Mouse (Mus musculus): ENCODE data around the gene Tmem185b. TPM values are rescaled to one million over a fixed set of nuclear protein-coding genes. Genes with fewer than 3 reads are reported as not detected.

The Tmem185b gene
- polyA plus RNA-seq, 1 experiment from 2014 or later: 21.2 TPM

DNA sequence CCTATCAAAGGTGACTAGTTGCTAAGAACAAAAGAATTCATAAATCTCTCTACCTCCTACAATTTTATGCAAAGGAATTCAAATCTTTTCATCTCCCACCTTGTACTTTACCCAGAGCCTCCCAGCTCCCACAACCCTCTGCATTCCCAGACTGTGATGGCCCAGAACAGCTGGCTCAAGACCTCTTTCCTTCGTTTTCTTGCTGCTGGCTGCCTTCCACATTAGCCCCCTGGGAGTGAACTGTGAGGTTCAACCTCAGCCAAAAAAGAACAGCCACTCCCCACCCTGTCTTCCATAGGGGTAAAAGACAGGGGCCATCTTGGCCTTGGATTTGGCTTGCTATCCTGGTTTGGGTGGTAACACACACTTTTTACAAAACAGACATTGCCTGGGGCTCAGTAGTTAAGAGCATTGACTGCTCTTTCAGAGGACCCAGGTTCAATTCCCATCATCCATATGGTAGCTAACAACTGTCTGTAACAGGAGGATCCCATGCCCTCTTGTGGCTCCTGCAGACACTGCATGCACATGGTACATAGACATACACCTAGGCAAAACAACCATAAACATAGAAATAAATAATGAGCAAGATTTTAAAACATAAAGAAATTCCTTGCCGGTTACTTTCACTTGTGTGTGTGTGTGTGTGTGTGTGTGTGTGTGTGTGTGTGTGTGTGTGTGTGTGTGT, 31.8 kb upstream of the Tmem185b start:
- Histone ChIP-seq H3K4me1 (peaks cover 11% of the 10 kb centered on the region), H3K27me3 (ENCODE audit: poor library complexity, severe bottlenecking) (no peaks in the 10 kb centered on the region), H3K27ac (no peak overlapping the region), H3K4me3 (no peak overlapping the region), H3K36me3 (replicated peaks) (no peaks in the 10 kb centered on the region), H3K9me3 (no peaks in the 10 kb centered on the region)
- 88% methylated on average over 2 of the region's 2 CpGs for WGBS
- DNase-seq (ENCODE audit: extremely low spot score, low spot score): no peak

DNA sequence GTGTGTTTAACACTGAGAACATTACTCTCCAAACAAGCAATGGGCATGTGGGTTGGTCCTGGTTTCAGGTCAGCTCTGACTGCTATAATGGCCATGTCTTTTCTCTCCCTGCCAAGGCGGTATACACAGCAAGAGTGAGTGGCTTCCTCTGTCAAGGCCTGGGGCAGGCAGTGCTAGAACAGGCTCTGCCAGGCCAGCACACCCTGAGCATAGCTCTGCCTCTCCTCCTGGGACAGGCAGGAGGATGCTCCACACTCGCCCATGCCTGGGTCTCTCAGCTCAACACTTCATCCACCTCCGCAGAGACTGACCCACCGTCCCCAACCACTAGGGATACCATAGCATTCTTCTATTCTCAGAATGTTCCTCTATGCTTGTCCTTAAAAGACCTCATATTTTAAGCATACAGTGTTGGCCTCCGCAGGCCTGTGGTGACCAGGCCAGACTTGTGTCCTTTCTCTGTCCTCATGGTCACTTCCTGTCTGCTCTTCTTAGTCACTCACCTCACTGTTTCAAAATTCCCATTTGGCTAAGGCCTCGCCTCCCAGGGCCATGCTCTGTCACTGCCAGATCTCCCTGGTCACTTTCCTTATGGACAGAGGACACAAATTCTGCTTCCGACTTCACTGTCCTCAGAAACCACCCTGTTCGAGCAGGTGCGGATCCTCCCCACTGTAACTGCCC, 31.1 kb upstream of the Tmem185b start:
- H3K4me1 ChIP-seq: peaks cover 11% of the 10 kb centered on the region
- DNase-seq (ENCODE audit: extremely low spot score, low spot score): no peak
- no peak overlapping the region for H3K4me3 ChIP-seq
- H3K9me3 ChIP-seq: no peaks in the 10 kb centered on the region
- no peaks in the 10 kb centered on the region; the same call in 1 of the 2 replicates for H3K36me3 ChIP-seq (replicated peaks)
- WGBS: 94% methylated on average over 9 of the region's 9 CpGs
- no peaks in the 10 kb centered on the region for H3K27me3 ChIP-seq (ENCODE audit: poor library complexity, severe bottlenecking)
- H3K27ac ChIP-seq: no peak overlapping the region

GRCm38 (mm10) chr1:119495396-119495775, 30.6 kb upstream of the Tmem185b start:
- Histone ChIP-seq H3K27me3 (ENCODE audit: poor library complexity, severe bottlenecking) (no peaks in the 10 kb centered on the region), H3K4me1 (peaks cover 11% of the 10 kb centered on the region), H3K36me3 (replicated peaks) (no peaks in the 10 kb centered on the region; the same call in none of the 2 replicates), H3K27ac (no peak overlapping the region), H3K4me3 (no peak overlapping the region), H3K9me3 (no peaks in the 10 kb centered on the region)
- 94% methylated on average over 6 of the region's 6 CpGs for WGBS
- no peak for DNase-seq (ENCODE audit: extremely low spot score, low spot score)

DNA sequence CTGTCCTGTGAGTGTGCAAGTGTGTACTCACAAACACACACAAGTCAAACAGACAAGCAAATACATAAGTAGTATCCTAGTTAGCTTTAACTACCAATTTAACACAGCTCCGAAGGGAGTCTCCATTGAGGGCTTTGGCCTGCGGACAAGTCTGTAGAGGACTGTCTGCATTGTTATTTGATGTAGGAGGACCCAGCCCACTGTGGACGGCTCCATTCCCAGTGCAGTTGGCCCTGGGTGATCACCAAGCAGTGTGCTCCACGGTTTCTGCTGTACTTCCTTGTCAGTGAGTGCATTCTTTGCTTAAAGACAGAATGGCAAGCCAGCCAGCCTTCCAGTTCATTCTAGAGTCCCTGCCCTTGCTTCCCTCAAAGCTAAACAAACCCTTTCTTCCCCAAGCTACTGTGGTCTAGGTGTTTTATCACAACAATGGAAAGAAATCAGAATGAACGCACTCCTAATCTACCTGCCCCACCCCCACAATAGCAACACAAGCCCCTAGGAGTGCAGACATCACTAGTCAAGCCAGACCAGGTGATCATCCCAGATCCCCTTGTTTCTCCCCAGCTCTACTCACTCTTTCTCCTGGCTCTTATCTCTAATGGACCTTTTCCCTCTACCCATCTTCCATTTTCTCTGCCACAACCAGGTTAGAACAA, 28.5 kb upstream of the Tmem185b start:
- H3K27ac ChIP-seq: no peak overlapping the region
- H3K36me3 ChIP-seq (replicated peaks): peaks cover 3% of the 10 kb centered on the region
- no peaks in the 10 kb centered on the region for H3K27me3 ChIP-seq (ENCODE audit: poor library complexity, severe bottlenecking)
- no peak overlapping the region for H3K4me3 ChIP-seq
- H3K9me3 ChIP-seq: no peaks in the 10 kb centered on the region
- peaks cover 5% of the 10 kb centered on the region; the same call in 1 of the 2 replicates for H3K4me1 ChIP-seq
- WGBS: 76% methylated on average over 5 of the region's 5 CpGs
- DNase-seq (ENCODE audit: extremely low spot score, low spot score): no peak

DNA sequence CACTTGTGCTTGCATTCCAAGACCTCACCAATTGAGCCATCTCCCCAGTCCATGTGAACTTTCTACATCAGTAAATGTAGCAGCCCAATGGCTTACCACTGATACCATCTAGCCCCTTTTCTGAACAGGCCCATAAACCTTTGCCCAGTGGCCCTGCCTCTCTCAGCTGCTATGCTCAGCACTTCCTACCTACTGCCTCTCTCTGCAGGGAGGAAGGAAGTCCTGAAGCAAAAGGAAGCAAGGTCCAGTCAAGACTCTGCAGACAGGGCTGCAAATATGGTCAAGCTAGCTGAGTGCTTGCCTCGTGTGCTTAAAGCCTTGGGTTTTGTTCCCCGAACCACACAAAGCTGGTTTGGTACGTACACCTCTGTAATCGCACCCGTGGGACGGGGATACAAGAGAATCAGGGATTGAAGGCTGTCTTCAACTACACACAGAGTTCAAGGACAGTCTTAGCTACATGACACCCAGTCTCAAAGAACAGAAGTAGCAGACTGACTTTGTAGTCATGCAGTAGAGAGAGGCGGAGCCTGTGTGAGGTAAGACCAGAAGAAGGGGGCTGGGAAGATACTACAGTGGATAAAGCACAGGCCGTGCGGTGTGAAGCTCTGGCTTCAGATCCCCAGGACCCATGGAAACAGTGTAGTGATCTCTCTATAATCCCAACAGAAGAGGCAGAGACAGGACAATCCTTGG, 27.3 kb upstream of the Tmem185b start:
- Histone ChIP-seq H3K36me3 (replicated peaks) (peaks cover 3% of the 10 kb centered on the region), H3K4me3 (no peak overlapping the region), H3K27ac (no peak overlapping the region), H3K27me3 (ENCODE audit: poor library complexity, severe bottlenecking) (peaks cover 6% of the 10 kb centered on the region), H3K4me1 (peaks cover 16% of the 10 kb centered on the region), H3K9me3 (no peaks in the 10 kb centered on the region)
- WGBS: 88% methylated on average over 9 of the region's 9 CpGs
- no peak for DNase-seq (ENCODE audit: extremely low spot score, low spot score)

DNA sequence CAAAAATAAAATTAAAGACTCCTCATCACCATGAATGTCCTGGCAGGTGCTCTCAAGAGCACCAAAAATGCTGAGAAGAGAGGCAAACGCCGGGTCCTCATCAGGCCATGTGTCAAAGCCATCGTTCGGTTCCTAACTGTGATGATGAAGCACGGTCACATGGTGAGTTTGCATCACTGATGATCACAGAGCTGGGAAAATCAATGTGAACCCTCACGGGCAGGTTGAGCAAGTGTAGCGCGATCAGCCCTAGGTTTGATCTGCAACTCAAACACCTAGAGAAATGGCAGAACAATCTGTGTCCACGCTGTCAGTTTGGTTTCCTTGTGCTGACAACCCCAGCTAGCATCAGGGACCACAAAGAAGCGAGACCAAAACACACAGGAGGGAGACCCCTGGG, 26.5 kb upstream of the Tmem185b start:
- WGBS: 95% methylated on average over 10 of the region's 10 CpGs
- no peak overlapping the region for H3K27ac ChIP-seq
- H3K9me3 ChIP-seq: no peaks in the 10 kb centered on the region
- H3K4me1 ChIP-seq: peaks cover 23% of the 10 kb centered on the region
- H3K27me3 ChIP-seq (ENCODE audit: poor library complexity, severe bottlenecking): peaks cover 9% of the 10 kb centered on the region
- no peak for DNase-seq (ENCODE audit: extremely low spot score, low spot score)
- H3K36me3 ChIP-seq (replicated peaks): peaks cover 3% of the 10 kb centered on the region
- H3K4me3 ChIP-seq: no peak overlapping the region

- Histone ChIP-seq H3K4me3 (no peak overlapping the region), H3K36me3 (replicated peaks) (peaks cover 3% of the 10 kb centered on the region), H3K9me3 (no peaks in the 10 kb centered on the region), H3K27ac (no peak overlapping the region), H3K4me1 (peaks cover 34% of the 10 kb centered on the region), H3K27me3 (ENCODE audit: poor library complexity, severe bottlenecking) (peaks cover 29% of the 10 kb centered on the region)
- no peak for DNase-seq (ENCODE audit: extremely low spot score, low spot score)
- WGBS: 87% methylated on average over 8 of the region's 8 CpGs
These were observed 24.1 kb upstream of the Tmem185b start for GRCm38 (mm10) chr1:119501881-119502280.

DNA sequence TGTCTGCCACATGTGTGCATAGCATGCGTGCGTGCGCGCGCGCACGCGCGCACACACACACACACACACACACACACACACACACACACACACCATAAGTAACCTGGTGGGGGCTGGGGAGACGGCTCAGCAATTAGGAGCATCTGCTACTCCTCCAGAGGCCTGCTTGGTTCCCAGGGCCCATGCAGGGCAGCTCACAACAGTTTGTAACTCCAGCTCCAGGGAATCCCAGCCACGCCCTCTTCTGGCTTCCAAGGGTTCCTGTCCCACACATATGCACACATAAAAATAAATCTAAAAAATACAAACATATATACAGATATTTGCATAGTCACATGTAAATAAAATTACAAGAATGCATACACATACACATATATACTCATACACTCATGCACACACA, 23.2 kb upstream of the Tmem185b start:
- peaks cover 31% of the 10 kb centered on the region for H3K4me1 ChIP-seq

GRCm38 (mm10) chr1:119503181-119503580, 22.8 kb upstream of the Tmem185b start:
- Histone ChIP-seq H3K36me3 (replicated peaks) (peaks cover 3% of the 10 kb centered on the region), H3K4me1 (peaks cover 31% of the 10 kb centered on the region), H3K27me3 (ENCODE audit: poor library complexity, severe bottlenecking) (peaks cover 36% of the 10 kb centered on the region), H3K9me3 (no peaks in the 10 kb centered on the region), H3K4me3 (peak overlapping the region; percentile 81), H3K27ac (no peak overlapping the region)
- WGBS: 90% methylated on average over 3 of the region's 3 CpGs
- no peak for DNase-seq (ENCODE audit: extremely low spot score, low spot score)

More for the DNA sequence above, 23.2 kb upstream of the Tmem185b start:
- H3K27me3 ChIP-seq (ENCODE audit: poor library complexity, severe bottlenecking): peaks cover 36% of the 10 kb centered on the region
- no peaks in the 10 kb centered on the region for H3K9me3 ChIP-seq
- peaks cover 3% of the 10 kb centered on the region for H3K36me3 ChIP-seq (replicated peaks)
- H3K27ac ChIP-seq: no peak overlapping the region
- WGBS: 90% methylated on average over 11 of the region's 11 CpGs
- DNase-seq (ENCODE audit: extremely low spot score, low spot score): no peak
- H3K4me3 ChIP-seq: peak overlapping the region; percentile 81; the same call in 1 of the 2 replicates

DNA sequence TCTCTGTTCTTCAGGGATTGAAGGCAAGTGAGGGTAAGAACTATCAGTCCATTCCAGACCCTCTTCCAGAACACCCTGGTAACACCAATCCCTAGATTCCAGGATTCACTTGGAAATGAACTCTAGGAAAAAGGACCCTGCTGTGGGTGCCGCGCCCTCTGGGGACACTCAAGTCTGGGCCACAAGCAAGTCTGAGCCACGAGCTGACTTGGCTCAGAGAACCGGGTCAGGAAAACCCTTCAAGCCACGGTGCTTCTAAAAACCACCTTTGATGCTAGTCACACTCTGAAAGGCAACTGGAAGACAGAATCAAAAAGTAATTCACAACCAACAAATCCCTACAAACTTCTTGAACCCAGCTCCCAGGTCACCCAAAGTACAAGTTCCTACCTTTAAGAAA, 22.2 kb upstream of the Tmem185b start:
- Histone ChIP-seq H3K27me3 (ENCODE audit: poor library complexity, severe bottlenecking) (peaks cover 36% of the 10 kb centered on the region), H3K4me1 (peaks cover 37% of the 10 kb centered on the region), H3K9me3 (no peaks in the 10 kb centered on the region), H3K36me3 (replicated peaks) (peaks cover 3% of the 10 kb centered on the region), H3K4me3 (peak overlapping the region; percentile 81), H3K27ac (peak overlapping the region; percentile 88)
- WGBS: 34% methylated on average over 5 of the region's 5 CpGs
- DNase-seq (ENCODE audit: extremely low spot score, low spot score): no peak

- Histone ChIP-seq H3K9me3 (no peaks in the 10 kb centered on the region), H3K36me3 (replicated peaks) (peaks cover 3% of the 10 kb centered on the region; the same call in 1 of the 2 replicates), H3K4me1 (peaks cover 40% of the 10 kb centered on the region), H3K4me3 (peak within 1 kb of the TSS; percentile 81), H3K27ac (peak within 1 kb of the TSS; percentile 88), H3K27me3 (ENCODE audit: poor library complexity, severe bottlenecking) (peaks cover 36% of the 10 kb centered on the region)
- under 1% methylated on average over 57 of the region's 57 CpGs for WGBS
- DNase-seq (ENCODE audit: extremely low spot score, low spot score): peak; percentile 94
These were observed 21.5 kb upstream of the Tmem185b start, which contains the start of gene Ralb for GRCm38 (mm10) chr1:119504260-119505062. Ralb (minus strand) TSS chr1:119504794.

DNA sequence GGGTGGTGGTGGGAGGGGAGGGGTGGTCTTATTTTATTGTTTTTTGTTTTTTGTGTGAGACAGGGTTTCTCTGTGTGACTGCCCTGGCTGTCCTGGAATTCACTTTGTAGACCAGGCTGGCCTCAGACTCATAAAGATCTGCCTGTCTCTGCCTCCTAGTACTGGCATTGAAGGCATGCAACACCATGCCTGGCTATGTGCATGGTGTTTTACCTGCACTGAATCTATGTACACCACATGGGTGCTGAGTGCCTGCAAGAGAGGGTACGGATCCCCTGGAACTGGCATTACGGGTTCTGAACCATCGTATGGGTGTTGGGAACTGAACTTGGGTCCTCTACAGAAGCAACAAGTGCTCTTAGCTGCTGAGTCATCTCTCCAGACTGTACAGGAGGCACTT, 20.0 kb upstream of the Tmem185b start:
- Histone ChIP-seq H3K36me3 (replicated peaks) (no peaks in the 10 kb centered on the region; the same call in 1 of the 2 replicates), H3K4me3 (no peak overlapping the region), H3K27me3 (ENCODE audit: poor library complexity, severe bottlenecking) (peaks cover 36% of the 10 kb centered on the region), H3K9me3 (no peaks in the 10 kb centered on the region), H3K27ac (no peak overlapping the region), H3K4me1 (peaks cover 48% of the 10 kb centered on the region)
- 91% methylated on average over 3 of the region's 3 CpGs for WGBS
- no peak for DNase-seq (ENCODE audit: extremely low spot score, low spot score)

Measured in forebrain, embryonic 10.5 days (tissue).